Mouse (Mus musculus): Measurements from ENCODE around the gene Grk6.

Grk6 gene

GRCm38 (mm10) chr13:55487578-55488498, 43.0 kb downstream of the Grk6 start, which contains the start of gene Dbn1:
TSS of gene Dbn1 (minus strand) at chr13:55488111.
- DNase-seq: peak; percentile 78

GRCm38 (mm10) chr13:55494257-55494656, 49.4 kb downstream of the Grk6 start:
- no peak for DNase-seq

DNA sequence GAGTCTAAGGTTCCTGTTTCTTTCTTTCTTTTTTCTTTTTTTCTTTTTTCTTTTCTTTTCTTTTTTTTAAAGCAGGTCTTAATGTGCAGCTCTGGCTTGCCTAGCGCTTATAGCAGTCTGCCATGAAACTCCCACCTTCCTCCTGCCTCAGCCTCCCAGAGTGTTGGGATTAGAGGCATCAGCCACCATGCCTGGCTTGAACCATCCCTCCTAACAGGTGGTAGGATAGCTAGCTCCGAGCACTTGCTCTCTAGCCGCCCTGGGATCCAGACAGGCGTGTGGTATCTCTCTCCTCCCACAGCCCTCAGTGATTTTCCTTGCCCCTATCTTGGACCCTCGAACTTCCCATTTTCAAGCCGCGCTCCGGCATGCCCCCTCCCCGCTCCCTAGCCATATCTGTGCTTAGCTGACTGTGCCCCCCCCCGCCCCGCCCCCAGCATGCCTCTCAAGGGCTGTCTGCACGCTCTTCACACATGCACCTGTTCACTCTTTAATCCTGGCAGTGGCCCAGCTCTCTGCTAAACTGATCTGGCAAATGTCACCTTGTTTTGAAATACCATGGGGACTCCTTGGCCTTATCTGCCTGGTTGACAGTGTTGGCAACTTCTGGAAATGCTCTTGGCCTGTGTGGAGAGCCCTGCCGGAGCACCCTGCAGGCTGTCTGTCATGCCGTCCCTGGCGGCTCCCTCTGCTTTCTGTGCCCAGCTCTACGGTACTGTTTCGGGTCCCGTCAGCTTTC, 50.2 kb downstream of the Grk6 start:
- DNase-seq: no peak

- no peak for DNase-seq
Observed at GRCm38 (mm10) chr13:55495702-55496101, 50.8 kb downstream of the Grk6 start.

- DNase-seq: peak; percentile 43
Observed at GRCm38 (mm10) chr13:55496661-55497060, 51.8 kb downstream of the Grk6 start.

GRCm38 (mm10) chr13:55498906-55499305, 54.0 kb downstream of the Grk6 start:
- no peak for DNase-seq

GRCm38 (mm10) chr13:55500575-55500974, 55.7 kb downstream of the Grk6 start:
- no peak for DNase-seq

GRCm38 (mm10) chr13:55502405-55502804, 57.5 kb downstream of the Grk6 start:
- no peak for DNase-seq

DNA sequence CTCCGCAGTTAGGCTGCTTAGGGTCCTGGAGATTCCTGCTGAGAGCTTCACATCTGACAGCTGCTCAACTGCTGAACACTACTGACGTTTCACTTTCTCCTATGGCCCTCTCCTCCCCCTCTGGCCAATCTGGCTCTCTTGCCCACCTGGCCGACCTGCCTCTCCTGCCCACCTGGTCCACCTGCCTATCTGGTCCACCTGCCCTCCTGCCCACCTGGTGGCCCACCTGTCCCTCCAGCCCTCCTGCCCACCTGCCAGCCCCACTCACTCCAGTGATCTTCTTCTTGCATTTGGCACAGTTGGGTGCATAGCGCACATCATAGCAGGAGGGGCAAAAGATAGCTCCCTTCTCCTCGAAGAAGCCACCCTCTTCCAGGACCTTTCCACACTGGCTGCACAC, 59.5 kb downstream of the Grk6 start:
- DNase-seq: no peak

DNA sequence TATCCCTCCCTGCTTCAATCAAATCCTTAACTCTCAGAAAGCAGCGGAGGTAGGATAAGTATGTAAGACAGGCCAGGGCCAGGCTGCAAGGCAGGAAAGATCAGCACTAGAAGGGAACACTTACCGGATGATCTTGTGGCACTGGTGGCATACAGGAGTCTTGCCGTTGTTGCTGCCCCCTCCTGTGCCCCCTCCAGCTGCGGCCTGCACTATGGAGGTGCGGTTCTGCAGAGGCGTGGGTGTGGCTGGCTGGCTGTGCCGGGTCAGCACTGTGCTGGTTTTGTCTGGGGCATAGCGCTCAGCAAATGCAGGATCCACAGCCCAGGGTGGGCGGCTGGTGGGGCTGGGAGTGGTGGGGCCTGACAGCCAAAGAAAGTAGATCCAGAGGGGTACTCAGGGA, 60.9 kb downstream of the Grk6 start:
- no peak for DNase-seq

GRCm38 (mm10) chr13:55506697-55507096, 61.8 kb downstream of the Grk6 start:
- DNase-seq: no peak

DNA sequence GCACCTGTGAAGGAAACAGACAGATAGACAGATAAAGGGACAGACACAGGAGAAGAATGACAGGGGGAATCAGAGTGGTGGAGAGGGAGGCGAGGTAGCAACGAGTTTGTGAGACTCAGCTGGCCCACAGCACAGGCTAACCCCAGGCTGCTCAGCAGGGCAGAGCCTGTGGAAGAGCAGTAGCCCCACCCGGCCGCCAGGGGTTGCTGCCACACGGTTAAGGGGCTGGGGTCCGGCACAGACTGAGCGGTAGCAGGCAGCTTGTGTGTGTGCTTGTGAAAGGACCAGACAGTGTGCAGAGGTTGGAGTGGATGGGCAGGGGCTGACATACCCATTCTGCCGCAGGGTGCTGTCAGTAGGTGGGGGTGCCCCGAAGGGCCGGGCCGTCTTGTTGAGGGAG, 63.0 kb downstream of the Grk6 start:
- no peak for DNase-seq

GRCm38 (mm10) chr13:55508531-55508930, 63.7 kb downstream of the Grk6 start:
- DNase-seq: no peak

DNA sequence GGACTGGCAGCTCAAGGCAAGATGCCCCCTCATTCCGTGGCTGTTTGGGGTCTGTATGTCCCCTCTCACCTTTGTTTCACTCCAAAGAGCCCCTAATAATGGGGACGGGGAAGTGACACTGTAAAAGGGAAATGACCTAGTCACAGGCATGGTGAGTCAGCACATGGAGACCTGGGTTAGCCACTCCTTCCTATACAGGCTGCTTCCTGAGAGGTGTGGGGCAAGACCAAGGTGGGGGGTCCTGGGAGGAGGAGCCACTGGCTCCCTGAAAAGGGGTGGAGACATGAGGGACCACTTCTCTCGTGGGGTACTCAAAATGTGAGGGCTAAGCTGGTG, 65.4 kb downstream of the Grk6 start:
- DNase-seq: no peak

All from kidney, postnatal 14 days (tissue).